ENCODE assay signal across 7 mouse cellular contexts in the genomic region with DNA sequence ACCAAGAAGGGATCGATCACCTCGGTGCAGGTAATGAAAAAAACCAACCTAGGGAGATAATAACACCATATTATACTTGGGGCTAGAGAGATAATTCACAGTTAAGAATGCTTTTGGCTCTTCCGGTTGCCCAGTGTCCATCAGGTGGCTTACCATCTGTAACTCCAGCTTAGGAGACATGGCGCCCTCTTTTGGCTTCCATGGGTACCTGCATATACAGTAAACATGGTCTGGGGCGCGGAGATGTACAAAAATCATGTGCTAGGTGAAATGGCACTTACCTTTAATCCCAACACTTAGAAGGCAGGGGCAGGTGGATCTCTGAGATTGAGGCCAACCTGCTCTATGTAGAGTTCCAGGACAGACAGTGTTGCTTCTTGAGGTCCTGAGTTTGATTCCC. TPM values are rescaled to one million over a fixed set of nuclear protein-coding genes. Genes with fewer than 3 reads are reported as not detected.
DNase-seq lines count a peak whose midpoint lies in the region; ATAC-seq and TF ChIP-seq lines count a peak whose summit lies in the region.

No protein-coding gene starts in this region.

- peaks cover 26% of the 10 kb centered on the region; the same call in 1 of the 2 replicates for H3K4me1 ChIP-seq in kidney, adult 2 months (ENCODE audit: control insufficient read depth, insufficient read depth, low read length)
- H3K4me1 ChIP-seq in kidney, embryonic 14.5 days (ENCODE audit: control insufficient read depth, insufficient read depth, low read length), result peaks cover 9% of the 10 kb centered on the region
- H3K4me1 ChIP-seq in CH12.LX (ENCODE audit: control insufficient read depth in 1 of 2, insufficient read depth in 2 of 2), result peaks cover 3 to 62% of the 10 kb centered on the region in 2 experiments; a peak in 3 of 4 replicates
- H3K4me1 ChIP-seq in heart, postnatal 0 days (ENCODE audit: control insufficient read depth, insufficient read depth), result peaks cover 14% of the 10 kb centered on the region; the same call in 1 of the 2 replicates

- no peak for TF ChIP-seq POLR2A in kidney, adult 2 months (IDR thresholded peaks at IDR 0.05; ENCODE audit: low read depth, low read length)
- no peak for TF ChIP-seq POLR2A in CH12.LX (IDR thresholded peaks at IDR 0.05; ENCODE audit: low read depth, low read length)

- 59% methylated on average over 6 of the region's 6 CpGs for WGBS in kidney, adult 2 months
- 86% methylated on average over 6 of the region's 6 CpGs for WGBS in kidney, embryonic 14.5 days
- 62% methylated on average over 6 of the region's 6 CpGs for WGBS in heart, postnatal 0 days

- peak; percentile 48 for DNase-seq in kidney, adult 2 months
- DNase-seq in CH12.LX (ENCODE audit: extremely low read depth), result peak; percentile 59
- DNase-seq in T-cell, adult 2 months (ENCODE audit: low spot score), result peak; percentile 26
- peak; percentile 41 for DNase-seq in heart, postnatal 0 days (ENCODE audit: low spot score)
- peak; percentile 58 for DNase-seq in thymus, postnatal 0 days (ENCODE audit: low spot score)

- no peaks in the 10 kb centered on the region for H3K27me3 ChIP-seq in kidney, adult 2 months (replicated peaks; ENCODE audit: control insufficient read depth, insufficient read depth, low read length)
- no peaks in the 10 kb centered on the region for H3K27me3 ChIP-seq in kidney, embryonic 14.5 days (ENCODE audit: control insufficient read depth, insufficient read depth, low read length)
- no peaks in the 10 kb centered on the region for H3K27me3 ChIP-seq in CH12.LX (replicated peaks)
- H3K27me3 ChIP-seq in heart, postnatal 0 days (ENCODE audit: control insufficient read depth, insufficient read depth, low read length), result no peaks in the 10 kb centered on the region

- dilution Hi-C loops in CH12.LX (cut with MboI; ENCODE audit: extremely low pct_ligation_motif_present, extremely low pct_unique_long_range_greater_than_20kb, low sequenced_read_pairs), result no loop called here

- in situ Hi-C loops in CH12.LX (cut with MboI; ENCODE audit: low pct_ligation_motif_present, low pct_unique_long_range_greater_than_20kb, low sequenced_read_pairs), result no loop called here

- peak; percentile 51 for TF ChIP-seq CTCF in kidney, adult 2 months (conservative IDR thresholded peaks at IDR 0.05; ENCODE audit: insufficient read depth, insufficient read length, low read depth, low read length)
- TF ChIP-seq CTCF in CH12.LX (conservative IDR thresholded peaks at IDR 0.05 in 1 of 2, IDR thresholded peaks at IDR 0.05 in 1 of 2; ENCODE audit: low read depth in 2 of 2, low read length in 2 of 2), result peak; percentile 49 to 57; a peak in 3 of 4 replicates
- peak; percentile 51 for TF ChIP-seq CTCF in heart, postnatal 0 days (IDR thresholded peaks at IDR 0.05; ENCODE audit: low read depth)

- TF ChIP-seq RAD21 in CH12.LX (IDR thresholded peaks at IDR 0.05; ENCODE audit: low read depth, low read length), result no peak

- H3K27ac ChIP-seq in kidney, adult 2 months (ENCODE audit: insufficient read depth, low read depth, low read length), result no peak overlapping the region
- no peak overlapping the region for H3K27ac ChIP-seq in kidney, embryonic 14.5 days (ENCODE audit: low read depth, low read length)
- no peak overlapping the region for H3K27ac ChIP-seq in CH12.LX (ENCODE audit: insufficient read depth, low read depth)
- H3K27ac ChIP-seq in heart, postnatal 0 days (ENCODE audit: low read depth), result no peak overlapping the region

- peaks cover 35% of the 10 kb centered on the region for H3K79me2 ChIP-seq in CH12.LX (replicated peaks; ENCODE audit: control insufficient read depth, extremely low read depth, insufficient read depth, poor library complexity, severe bottlenecking)

- no peak for ATAC-seq in kidney, embryonic 14.5 days (ENCODE audit: low FRiP score, low TSS enrichment)
- no peak for ATAC-seq in heart, postnatal 0 days (ENCODE audit: insufficient read depth, low read depth)
- no peak for ATAC-seq in activated CD4-positive, CD25-positive, alpha-beta regulatory T cell, adult 4 months

- no peak overlapping the region for H3K4me3 ChIP-seq in kidney, adult 2 months (ENCODE audit: insufficient read depth, low read depth, low read length)
- H3K4me3 ChIP-seq in kidney, embryonic 14.5 days (ENCODE audit: low read length), result no peak overlapping the region
- no peak overlapping the region for H3K4me3 ChIP-seq in CH12.LX (replicated peaks in 1 of 3; ENCODE audit: low read depth in 2 of 3, low read length in 2 of 3, poor library complexity in 1 of 3)
- no peak overlapping the region for H3K4me3 ChIP-seq in heart, postnatal 0 days (ENCODE audit: low read depth, low read length)

- TF ChIP-seq EP300 in CH12.LX (IDR thresholded peaks at IDR 0.05; ENCODE audit: low read length), result no peak
- TF ChIP-seq EP300 in heart, postnatal 0 days (IDR thresholded peaks at IDR 0.05; ENCODE audit: low read depth), result no peak

- no peaks in the 10 kb centered on the region for H3K9me3 ChIP-seq in kidney, embryonic 14.5 days (ENCODE audit: control insufficient read depth, low read length)
- H3K9me3 ChIP-seq in CH12.LX (replicated peaks; ENCODE audit: low read length), result no peaks in the 10 kb centered on the region
- H3K9me3 ChIP-seq in heart, postnatal 0 days (replicated peaks; ENCODE audit: control insufficient read depth, low read length), result no peaks in the 10 kb centered on the region

- peaks cover 43% of the 10 kb centered on the region for H3K36me3 ChIP-seq in kidney, adult 2 months (ENCODE audit: control insufficient read depth, insufficient read depth, low read length)
- peaks cover 63% of the 10 kb centered on the region for H3K36me3 ChIP-seq in kidney, embryonic 14.5 days (ENCODE audit: control insufficient read depth, insufficient read depth, low read length)
- H3K36me3 ChIP-seq in CH12.LX (replicated peaks in 1 of 2; ENCODE audit: control insufficient read depth in 1 of 2, insufficient read depth in 1 of 2, low read length in 1 of 2), result peaks cover 46 to 61% of the 10 kb centered on the region in 2 experiments
- H3K36me3 ChIP-seq in heart, postnatal 0 days (replicated peaks; ENCODE audit: control insufficient read depth, insufficient read depth, low read length), result peaks cover 59% of the 10 kb centered on the region

- H3K9ac ChIP-seq in kidney, embryonic 14.5 days (ENCODE audit: low read depth, low read length), result no peak overlapping the region
- no peak overlapping the region for H3K9ac ChIP-seq in CH12.LX (ENCODE audit: insufficient read depth, low read depth)
- no peak overlapping the region for H3K9ac ChIP-seq in heart, postnatal 0 days (replicated peaks; ENCODE audit: low read depth, low read length)

- H3K4me2 ChIP-seq in kidney, embryonic 14.5 days (replicated peaks; ENCODE audit: low read depth, low read length), result no peak overlapping the region
- H3K4me2 ChIP-seq in CH12.LX (ENCODE audit: insufficient read depth, low read depth, poor library complexity, severe bottlenecking), result no peak overlapping the region
- no peak overlapping the region for H3K4me2 ChIP-seq in heart, postnatal 0 days (ENCODE audit: low read depth, low read length)

RNA-seq across cellular contexts. Expression of gene Atp5b, which starts 3.3 kb away (rescaled TPM):
- polyA plus RNA-seq in kidney, adult 2 months (2012; rRNA removed), result 4,550 and 7,521 TPM in 2 replicates
- 2,294 and 2,764 TPM in 2 replicates for polyA plus RNA-seq in kidney, embryonic 14.5 days (2014; fragmentation: Nextera tagmentation; extraction: Ambion mirVana)
- total RNA-seq in CH12.LX (2012; rRNA removed) (1,695 and 1,781 TPM in 2 replicates), CH12.LX (2014; rRNA removed) (1,737 and 1,775 TPM in 2 replicates)
- polyA plus RNA-seq in CH12.LX (2012; ENCODE audit: insufficient read length, low read depth), result 1,504 and 1,607 TPM in 2 replicates
- total RNA-seq in heart, postnatal 0 days (2014; rRNA removed; ENCODE audit: low replicate concordance), result 19,517 and 23,614 TPM in 2 replicates
- 9,758 and 9,784 TPM in 2 replicates for polyA plus RNA-seq in heart, postnatal 0 days (2015; fragmentation: Nextera tagmentation; extraction: Ambion mirVana)
- 2,017 and 2,181 TPM in 2 replicates for polyA plus RNA-seq in thymus, postnatal 0 days (2015; fragmentation: Nextera tagmentation; extraction: Ambion mirVana)
- polyA plus RNA-seq in activated CD4-positive, CD25-positive, alpha-beta regulatory T cell, adult 4 months (2017; shearing (Covaris generic)), result 100 to 1,000 TPM; 413 to 469 TPM

RNA-seq across cellular contexts. Expression of gene Baz2a, which starts 5.0 kb away (rescaled TPM):
- polyA plus RNA-seq in kidney, adult 2 months (2012; rRNA removed), result 21.6 and 22.5 TPM in 2 replicates
- polyA plus RNA-seq in kidney, embryonic 14.5 days (2014; fragmentation: Nextera tagmentation; extraction: Ambion mirVana), result 17.6 and 33.7 TPM in 2 replicates
- 11.8 and 12.8 TPM in 2 replicates for total RNA-seq in CH12.LX (2012; rRNA removed)
- total RNA-seq in CH12.LX (2014; rRNA removed), result 4.5 and 5.4 TPM in 2 replicates
- 29.5 and 34.0 TPM in 2 replicates for polyA plus RNA-seq in CH12.LX (2012; ENCODE audit: insufficient read length, low read depth)
- 15.8 and 16.7 TPM in 2 replicates for total RNA-seq in heart, postnatal 0 days (2014; rRNA removed; ENCODE audit: low replicate concordance)
- polyA plus RNA-seq in heart, postnatal 0 days (2015; fragmentation: Nextera tagmentation; extraction: Ambion mirVana), result 7.2 and 7.7 TPM in 2 replicates
- 21.5 and 27.5 TPM in 2 replicates for polyA plus RNA-seq in thymus, postnatal 0 days (2015; fragmentation: Nextera tagmentation; extraction: Ambion mirVana)
- polyA plus RNA-seq in activated CD4-positive, CD25-positive, alpha-beta regulatory T cell, adult 4 months (2017; shearing (Covaris generic)), result 10 to 100 TPM; 44.1 to 53.3 TPM

RNA-seq across cellular contexts. Expression of gene Ptges3, which starts 27.6 kb away (rescaled TPM):
- polyA plus RNA-seq in kidney, adult 2 months (2012; rRNA removed), result 28.2 and 32.5 TPM in 2 replicates
- 566 and 622 TPM in 2 replicates for polyA plus RNA-seq in kidney, embryonic 14.5 days (2014; fragmentation: Nextera tagmentation; extraction: Ambion mirVana)
- total RNA-seq in CH12.LX (2012; rRNA removed) (124 and 176 TPM in 2 replicates), CH12.LX (2014; rRNA removed) (196 and 210 TPM in 2 replicates)
- 247 and 274 TPM in 2 replicates for polyA plus RNA-seq in CH12.LX (2012; ENCODE audit: insufficient read length, low read depth)
- total RNA-seq in heart, postnatal 0 days (2014; rRNA removed; ENCODE audit: low replicate concordance), result 48.4 and 59.2 TPM in 2 replicates
- 209 and 211 TPM in 2 replicates for polyA plus RNA-seq in heart, postnatal 0 days (2015; fragmentation: Nextera tagmentation; extraction: Ambion mirVana)
- 401 and 422 TPM in 2 replicates for polyA plus RNA-seq in thymus, postnatal 0 days (2015; fragmentation: Nextera tagmentation; extraction: Ambion mirVana)
- polyA plus RNA-seq in activated CD4-positive, CD25-positive, alpha-beta regulatory T cell, adult 4 months (2017; shearing (Covaris generic)), result 100 to 1,000 TPM; 194 to 285 TPM

RNA-seq across cellular contexts. Expression of gene Naca, which starts 51.0 kb away (rescaled TPM):
- 195 and 258 TPM in 2 replicates for polyA plus RNA-seq in kidney, adult 2 months (2012; rRNA removed)
- polyA plus RNA-seq in kidney, embryonic 14.5 days (2014; fragmentation: Nextera tagmentation; extraction: Ambion mirVana), result 967 and 1,287 TPM in 2 replicates
- 1,257 and 1,396 TPM in 2 replicates for total RNA-seq in CH12.LX (2012; rRNA removed)
- 1,670 and 1,798 TPM in 2 replicates for total RNA-seq in CH12.LX (2014; rRNA removed)
- polyA plus RNA-seq in CH12.LX (2012; ENCODE audit: insufficient read length, low read depth), result 1,330 and 1,397 TPM in 2 replicates
- 307 and 346 TPM in 2 replicates for total RNA-seq in heart, postnatal 0 days (2014; rRNA removed; ENCODE audit: low replicate concordance)
- polyA plus RNA-seq in heart, postnatal 0 days (2015; fragmentation: Nextera tagmentation; extraction: Ambion mirVana), result 370 and 382 TPM in 2 replicates
- polyA plus RNA-seq in thymus, postnatal 0 days (2015; fragmentation: Nextera tagmentation; extraction: Ambion mirVana), result 829 and 868 TPM in 2 replicates
- 1,000 to 10,000 TPM; 1,124 to 1,330 TPM for polyA plus RNA-seq in activated CD4-positive, CD25-positive, alpha-beta regulatory T cell, adult 4 months (2017; shearing (Covaris generic))
